Mouse (Mus musculus) heart, adult 18-20 months (tissue): Measurements from ENCODE around the gene Lrg1. TPM values are rescaled to one million over a fixed set of nuclear protein-coding genes. Genes with fewer than 3 reads are reported as not detected.
"Not testable (repeated sequence)": the region's sequence is repeated elsewhere in the genome, so short reads cannot be mapped to it uniquely, and the experiment has no call there.

ENCODE experiments used
- DNase-seq, 2 experiments: peaks; one replicate each; pipeline ENCODE4 v3.0.0; 2021 to 2022; ENCODE audit warnings: mixed read lengths in 1 of 2
- total RNA-seq, 2 experiments: library from RNA; stranded (reverse); gene quantifications; 2 replicates each; pipeline ENCODE4 v1.2.3; 2021

The Lrg1 gene
- total RNA-seq, 2 experiments from 2014 or later, result 56.2 to 65.4 TPM

DNA sequence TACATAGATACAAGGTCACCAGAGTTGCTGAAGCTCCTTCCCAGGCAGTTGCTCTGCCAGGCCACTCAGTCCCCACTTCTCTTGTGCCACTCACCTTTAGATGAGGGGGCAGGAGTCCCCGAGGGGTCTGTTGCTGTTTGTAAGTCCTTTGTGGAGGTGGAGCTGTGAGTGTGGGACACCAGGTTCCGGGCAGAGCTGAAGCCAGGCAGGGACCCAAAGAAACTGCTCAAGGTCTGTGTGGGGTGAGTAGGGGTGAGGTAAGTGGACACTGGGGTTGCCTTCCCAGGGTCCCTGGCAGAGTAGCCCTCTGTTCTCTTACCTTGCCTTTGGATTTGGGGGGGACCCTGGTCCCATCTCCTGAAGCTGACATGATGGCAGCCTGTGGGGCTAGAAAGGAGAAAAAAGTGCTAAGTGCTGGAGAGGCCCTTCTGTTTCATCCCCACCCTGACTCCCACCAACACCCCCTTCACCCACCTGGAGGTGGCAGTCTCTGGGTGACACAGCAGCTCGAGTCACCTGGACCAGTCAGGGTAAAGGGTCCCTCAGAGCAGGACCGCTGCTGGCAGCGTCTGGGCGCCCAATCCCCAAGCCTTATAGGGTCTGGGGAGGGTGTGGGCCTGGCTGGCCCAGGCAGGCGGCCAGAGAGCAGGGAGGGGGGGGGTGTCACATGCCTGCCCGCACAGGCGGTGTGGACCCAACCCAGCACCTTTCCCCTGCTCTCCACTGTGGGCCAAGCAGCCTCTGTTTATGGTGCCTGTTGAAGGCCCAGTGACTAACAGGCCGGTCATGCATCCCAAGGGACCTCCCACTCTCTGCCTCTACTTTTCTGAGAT, 12.4 kb downstream of the Lrg1 start, which contains the start of gene Plin4:
Gene Plin4, minus strand, starts transcription at position 585 of the 833 bp plus-strand sequence.
- DNase-seq, result peak; percentile 81 to 85

DNA sequence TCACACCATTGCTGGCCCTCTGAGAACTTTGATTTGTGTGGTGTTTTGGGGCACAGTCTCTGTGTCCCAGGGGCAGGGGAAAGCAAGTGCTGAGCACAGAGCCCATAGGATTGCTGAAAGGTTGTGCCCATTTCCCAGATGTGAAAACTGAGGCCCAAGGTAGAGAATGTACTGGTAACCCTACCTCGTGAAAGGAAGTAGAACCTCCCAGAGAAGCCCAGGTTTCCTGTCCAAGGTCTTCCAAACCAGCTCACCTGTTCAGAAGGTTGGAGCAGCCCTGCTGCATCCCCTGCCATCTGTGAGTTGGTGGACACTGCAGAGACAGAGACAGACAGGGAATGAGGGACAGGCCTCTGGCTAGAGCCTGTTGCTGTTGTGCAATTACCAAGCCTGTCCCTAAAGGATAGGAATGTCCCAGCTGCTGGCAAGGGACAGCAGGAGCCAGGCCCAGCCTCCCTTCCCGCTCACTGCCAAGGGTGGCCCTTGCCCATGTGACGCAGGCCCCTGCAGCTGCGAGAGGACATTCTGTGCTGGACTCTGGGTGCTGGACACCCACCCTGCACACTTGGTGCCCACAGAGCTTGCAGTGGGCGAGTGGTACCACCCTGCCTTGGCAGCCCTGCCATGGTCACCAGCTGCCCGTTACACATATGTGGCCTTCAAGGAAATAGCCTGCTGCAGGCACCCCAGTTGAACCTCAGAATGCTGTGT, 13.3 kb downstream of the Lrg1 start:
- peak; percentile 89 to 93 for DNase-seq

DNA sequence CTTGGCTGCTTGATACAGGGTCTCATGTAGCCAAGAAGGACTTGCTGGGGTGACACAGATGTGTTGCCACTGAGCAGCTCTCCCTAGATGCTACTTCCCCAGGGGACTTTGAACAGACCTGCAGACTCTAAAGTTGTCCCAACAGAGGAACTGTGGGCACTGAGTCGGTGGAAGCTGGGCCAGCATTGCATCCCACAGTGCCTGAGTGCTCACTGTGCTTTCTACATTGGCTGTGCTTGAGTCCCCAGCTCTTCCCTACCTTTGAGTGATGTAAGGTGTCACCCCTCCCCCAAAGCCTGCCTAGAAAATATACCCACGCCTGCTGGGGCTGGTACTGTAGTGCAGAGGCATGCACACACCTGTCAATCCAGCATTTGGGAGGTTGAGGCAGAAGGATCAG, 14.1 kb downstream of the Lrg1 start:
- DNase-seq, result no peak

DNA sequence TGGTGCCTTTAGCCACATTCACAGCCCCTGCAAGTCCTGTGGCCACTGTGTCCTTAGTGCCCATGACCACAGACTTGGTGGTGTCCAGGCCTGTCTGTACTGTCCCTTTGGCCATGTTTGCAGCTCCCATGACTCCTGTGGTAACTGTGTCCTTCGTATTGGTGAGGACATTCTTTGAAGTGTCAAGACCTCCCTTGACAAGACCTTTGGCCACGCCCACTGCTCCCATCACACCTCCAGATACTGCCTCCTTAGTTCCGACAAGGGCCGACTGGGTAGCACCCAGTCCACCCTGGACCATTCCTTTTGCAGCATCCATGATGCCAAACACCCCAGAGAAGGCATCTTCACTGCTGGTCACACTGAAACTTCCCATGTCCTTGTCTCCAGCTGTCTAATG, 14.8 kb downstream of the Lrg1 start:
- peak in 1 of 2 experiments; percentile 34 for DNase-seq

DNA sequence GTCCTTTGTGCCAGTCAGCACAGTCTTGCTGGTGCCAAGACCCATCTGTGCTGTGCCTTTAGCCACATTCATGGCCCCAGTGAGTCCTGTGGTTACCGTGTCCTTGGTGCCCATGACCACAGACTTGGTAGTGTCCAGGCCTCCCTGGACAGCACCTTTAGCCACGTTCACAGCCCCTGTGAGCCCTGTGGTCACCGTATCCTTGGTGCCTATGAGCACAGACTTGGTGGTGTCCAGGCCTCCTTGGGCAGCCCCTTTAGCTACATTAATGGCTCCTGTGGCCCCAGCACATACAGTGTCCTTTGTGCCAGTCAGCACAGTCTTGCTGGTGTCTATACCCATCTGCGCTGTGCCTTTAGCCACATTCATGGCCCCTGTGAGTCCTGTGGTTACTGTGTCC, 15.4 kb downstream of the Lrg1 start:
- DNase-seq, result not testable (repeated sequence)

DNA sequence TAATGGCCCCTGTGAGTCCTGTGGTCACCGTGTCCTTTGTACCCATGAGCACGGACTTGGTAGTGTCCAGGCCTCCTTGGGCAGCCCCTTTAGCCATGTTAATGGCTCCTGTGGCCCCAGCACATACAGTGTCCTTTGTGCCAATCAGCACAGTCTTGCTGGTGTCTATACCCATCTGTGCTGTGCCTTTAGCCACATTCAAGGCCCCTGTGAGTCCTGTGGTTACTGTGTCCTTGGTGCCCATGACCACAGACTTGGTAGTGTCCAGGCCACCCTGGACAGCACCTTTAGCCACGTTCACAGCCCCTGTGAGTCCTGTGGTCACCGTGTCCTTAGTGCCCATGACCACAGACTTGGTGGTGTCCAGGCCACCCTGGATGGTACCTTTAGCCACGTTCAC, 17.0 kb downstream of the Lrg1 start:
- peak in 1 of 2 experiments; percentile 49 for DNase-seq

DNA sequence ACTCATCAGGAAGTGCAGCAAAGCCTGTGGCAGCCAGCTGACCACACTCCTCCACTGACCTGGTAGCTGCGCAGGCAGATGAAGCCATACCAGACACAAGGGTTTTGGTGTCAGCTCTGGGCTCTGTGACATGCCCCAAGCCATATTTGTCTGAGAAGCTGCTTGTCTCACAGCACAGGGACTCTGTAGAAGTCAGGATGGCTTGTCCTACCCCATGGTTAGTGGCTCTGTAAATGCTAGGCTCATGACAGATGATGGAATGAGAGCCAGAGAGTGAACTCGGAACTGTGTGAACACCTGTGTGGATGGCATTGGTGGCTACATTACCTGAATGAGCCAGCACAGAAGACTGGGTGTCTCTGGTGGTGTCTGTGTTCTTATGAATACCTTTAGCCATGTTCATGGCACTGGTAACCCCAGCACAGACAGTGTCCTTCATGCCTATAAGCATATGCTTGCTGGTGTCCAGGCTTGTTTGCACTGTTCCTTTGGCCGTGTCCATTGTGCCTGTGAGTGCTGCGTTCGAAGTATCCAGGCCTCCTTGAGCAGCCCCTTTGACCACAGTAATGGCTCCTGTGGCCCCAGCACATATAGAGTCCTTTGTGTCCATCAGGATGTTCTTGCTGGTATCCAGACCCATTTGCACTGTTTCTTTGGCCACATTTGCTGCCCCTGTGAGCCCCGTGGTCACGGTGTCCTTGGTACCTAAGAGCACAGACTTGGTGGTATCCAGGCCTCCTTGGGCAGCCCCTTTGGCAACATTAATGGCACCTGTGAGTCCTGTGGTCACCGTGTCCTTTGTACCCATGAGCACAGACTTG, 18.1 kb downstream of the Lrg1 start:
- peak in 1 of 2 experiments; percentile 62 for DNase-seq

DNA sequence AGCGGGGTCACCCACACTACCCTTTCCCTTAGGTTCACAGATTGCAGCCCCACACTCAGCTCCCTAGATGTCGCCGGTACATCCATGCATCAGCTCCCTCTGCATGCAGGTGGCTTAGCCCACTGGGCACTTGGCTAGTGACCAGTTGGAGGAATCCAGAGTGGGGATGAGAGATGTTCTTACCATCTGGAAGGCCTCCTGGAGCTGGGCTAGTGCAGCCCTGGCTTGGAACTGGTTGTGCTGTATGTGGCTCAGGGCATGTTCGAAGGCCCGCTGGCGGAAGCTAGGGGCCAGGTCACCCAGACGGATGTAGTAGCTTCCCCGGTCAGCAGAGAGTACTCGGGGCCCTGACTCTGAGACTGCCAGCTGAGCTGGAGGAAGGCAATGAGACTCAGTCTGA, 18.9 kb downstream of the Lrg1 start:
- DNase-seq, result peak in 1 of 2 experiments; percentile 38

DNA sequence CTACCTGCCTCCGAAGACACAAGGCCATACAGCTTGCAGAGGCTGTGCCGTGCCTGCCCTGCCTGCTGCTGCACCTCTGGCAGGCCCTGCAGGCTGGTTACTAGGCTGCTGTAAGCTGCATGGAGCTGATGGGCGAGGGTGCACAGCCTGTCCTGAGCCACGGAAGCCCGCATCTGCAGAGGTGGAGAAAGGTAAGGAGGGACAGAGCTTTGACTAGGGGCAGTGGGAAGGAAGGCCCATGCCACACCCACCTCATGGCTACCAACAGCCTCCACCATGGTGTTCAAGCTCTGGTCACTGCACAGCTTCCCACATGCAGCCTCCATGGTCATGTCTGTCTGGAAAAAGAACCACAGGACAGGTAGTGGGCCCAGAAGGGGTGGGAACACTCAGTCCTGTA, 19.6 kb downstream of the Lrg1 start:
- peak in 1 of 2 experiments; percentile 29 for DNase-seq

DNA sequence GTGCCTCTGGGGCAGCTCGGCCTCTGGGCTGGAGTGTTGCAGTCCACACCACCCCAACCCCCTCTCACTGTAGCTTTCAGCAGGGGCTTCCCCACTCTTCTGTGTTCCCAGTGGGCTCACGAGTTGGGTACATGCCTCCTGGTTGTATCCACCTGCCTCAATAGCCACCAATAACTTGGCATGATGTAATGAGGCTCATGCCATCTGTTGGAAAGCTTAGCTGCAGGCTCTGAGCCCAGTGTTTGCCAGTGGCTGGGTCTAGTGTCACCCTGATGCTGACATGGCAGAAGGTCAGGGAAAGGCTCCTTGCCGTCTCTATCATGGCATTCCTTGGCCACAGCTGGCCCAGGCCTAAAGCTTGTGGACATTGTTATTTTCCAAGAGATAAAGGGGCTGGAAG, 21.0 kb downstream of the Lrg1 start:
- peak in 1 of 2 experiments; percentile 56 for DNase-seq

DNA sequence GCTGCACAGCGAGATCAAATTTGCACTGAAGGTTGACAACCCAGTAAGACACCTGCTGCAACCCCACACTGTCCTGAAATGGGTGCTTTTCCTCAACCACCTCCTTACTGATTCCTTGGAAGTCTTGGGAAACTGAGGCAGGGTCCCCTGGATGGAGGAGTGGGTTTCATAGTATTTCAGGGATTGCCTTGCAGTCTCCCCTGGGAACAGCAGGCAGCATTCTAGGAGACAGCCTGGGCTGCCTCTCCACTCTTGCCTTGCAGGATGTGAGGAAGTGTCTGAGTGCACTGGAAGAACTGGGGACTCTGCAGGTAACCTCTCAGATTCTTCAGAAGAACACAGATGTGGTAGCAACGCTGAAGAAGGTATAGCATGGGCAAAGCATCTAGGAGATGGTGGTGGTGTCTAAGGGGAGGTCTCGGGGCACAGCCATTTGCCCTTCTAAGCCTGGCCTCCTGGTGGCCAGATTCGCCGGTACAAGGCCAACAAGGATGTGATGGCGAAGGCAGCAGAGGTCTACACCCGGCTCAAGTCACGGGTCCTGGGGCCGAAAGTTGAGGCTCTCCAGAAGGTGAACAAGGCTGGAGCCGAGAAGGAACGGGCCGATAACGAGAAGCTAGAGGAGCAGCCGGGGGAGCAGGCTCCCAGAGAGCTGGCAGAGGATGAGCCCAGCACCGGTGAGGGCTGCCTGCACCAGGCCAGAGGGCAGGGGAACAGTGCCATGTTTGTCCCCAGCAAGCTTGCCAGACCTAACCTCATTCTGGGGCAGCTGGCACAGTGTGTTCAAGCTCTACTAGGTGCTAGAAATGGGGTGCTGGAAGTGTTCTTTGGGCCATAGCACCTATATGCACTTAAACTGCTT, 22.9 kb downstream of the Lrg1 start:
- DNase-seq, result peak in 1 of 2 experiments; percentile 31

DNA sequence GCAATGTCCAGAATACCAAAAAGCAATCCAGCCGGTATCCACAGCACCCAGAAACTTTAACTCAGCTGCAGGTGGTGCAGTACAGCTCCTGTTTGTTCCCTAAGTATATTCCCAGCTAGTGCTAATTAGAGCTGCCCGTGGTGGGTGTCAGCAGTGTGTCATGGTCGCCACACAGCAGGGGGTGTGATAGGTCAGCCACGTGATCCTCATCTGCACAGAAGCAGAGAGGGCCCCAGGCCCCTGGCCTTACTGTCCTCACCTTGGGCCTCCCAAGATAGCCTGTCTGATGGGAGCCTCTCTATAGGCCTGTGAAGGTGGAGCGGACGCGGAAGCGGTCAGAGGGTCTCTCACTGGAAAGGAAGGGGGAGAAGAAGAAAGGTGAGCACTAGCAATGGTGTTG, 23.6 kb downstream of the Lrg1 start:
- DNase-seq, result no peak

DNA sequence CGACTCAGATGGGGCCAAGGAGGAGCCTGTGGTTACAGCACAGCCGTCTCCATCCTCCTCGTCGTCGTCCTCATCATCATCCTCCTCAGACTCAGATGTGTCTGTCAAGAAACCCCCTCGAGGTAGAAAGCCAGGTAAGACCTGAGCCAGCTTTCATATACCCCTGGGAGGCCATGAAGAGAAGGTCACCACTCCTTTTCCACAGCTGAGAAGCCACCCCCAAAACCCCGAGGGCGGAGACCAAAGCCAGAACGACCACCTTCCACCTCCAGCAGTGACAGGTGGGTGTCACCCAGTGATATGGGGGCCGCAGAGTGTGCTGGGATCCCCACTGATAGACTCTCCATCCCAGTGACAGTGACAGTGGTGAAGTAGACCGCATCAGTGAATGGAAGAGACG, 24.9 kb downstream of the Lrg1 start:
- DNase-seq, result no peak

DNA sequence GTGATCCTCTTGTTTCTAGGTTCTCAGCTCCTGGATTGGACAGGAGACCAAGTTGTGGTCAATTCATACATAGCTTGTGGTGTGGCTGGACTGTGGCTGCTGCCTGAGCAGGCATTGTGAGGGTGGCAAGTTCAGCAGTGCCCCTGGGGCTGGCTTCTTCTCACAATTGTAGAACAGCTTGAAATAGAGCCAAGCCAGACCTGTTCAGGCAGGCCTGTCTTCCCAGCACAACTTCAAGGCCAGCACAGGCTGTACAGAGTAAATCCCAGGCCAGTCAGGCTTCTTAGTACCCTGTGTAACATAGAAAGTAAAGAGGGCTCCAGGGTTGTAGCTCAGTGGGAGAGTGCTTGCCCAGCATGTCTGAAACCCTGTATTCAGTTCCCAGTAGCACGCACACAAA, 29.0 kb downstream of the Lrg1 start:
- DNase-seq, result no peak

DNA sequence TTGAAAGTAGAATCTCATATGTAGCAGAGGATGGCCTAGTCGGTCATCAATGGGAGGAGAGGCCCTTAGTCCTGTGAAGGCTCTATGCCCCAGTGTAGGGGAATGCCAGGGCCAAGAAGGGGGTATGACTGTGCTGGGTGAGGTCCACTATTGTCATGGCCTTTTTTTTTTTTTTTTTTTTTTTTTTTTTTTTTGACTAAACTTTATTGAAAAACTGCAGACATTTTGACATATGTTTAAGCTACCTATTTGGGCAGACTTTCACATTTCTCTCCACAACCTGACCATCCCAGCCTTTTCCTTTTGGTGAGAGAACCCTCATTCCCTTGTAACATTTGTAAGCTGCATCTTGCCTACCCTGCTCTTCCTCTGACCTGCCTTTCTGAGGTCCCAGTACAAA, 29.5 kb downstream of the Lrg1 start:
- no peak for DNase-seq

DNA sequence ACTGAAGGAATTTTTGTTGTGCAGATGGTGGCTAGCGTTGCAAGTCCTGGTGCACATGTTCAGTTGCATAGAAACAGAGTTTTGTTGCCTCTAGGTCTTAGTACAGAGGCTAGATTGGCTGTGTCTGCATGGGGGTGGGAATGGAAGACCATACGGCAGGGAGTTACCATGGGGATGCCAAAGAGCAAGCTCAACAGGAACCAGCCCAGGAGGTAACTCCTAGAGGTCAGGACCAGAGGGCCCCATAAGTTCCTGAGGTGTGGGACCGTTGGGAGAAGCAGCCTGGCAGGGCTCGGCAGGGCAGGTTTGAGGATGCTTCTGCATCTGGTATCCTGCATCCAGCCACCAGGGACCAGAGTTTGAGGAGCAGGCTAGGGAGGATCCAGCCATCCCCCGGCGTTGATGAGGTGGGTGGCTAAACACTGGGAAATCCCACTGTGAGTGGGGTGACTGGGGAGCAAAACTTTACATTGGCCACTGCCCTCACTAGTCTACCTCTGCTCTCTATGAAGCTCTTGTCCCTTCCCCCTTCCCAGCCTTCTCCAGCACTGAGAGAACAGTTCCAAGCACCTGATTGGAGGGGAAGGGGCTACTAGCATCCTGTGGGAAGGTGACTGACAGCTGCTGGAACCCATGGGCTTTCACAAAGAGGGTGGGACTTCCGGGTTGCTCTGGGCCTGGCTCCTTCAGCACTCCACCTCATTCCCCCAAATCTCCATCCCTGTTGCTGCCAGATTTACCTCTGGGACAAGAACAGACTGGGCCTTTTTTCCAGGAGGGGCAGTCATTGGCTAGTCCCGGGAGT, 40.8 kb downstream of the Lrg1 start:
- no peak for DNase-seq

DNA sequence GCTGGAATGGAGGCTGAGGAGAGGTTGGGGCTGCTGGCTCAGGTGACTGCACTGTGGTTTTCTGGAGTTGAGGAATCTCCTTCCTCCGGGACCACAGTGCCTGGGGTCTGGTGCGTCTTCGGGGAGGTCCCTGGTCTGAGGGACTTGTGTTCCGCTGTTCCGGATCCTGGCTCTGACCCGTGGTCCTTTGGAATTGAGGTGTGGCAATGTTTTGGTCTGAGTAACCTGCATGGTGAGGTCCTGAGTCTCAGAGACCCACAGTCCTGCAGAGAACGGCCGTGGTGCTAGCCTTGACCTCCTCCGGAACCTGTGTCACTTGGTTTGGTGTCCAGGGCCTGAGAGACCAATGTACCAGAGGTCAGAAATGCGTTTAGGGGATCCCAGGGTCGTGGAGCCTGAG, 41.9 kb downstream of the Lrg1 start:
- DNase-seq, result no peak

DNA sequence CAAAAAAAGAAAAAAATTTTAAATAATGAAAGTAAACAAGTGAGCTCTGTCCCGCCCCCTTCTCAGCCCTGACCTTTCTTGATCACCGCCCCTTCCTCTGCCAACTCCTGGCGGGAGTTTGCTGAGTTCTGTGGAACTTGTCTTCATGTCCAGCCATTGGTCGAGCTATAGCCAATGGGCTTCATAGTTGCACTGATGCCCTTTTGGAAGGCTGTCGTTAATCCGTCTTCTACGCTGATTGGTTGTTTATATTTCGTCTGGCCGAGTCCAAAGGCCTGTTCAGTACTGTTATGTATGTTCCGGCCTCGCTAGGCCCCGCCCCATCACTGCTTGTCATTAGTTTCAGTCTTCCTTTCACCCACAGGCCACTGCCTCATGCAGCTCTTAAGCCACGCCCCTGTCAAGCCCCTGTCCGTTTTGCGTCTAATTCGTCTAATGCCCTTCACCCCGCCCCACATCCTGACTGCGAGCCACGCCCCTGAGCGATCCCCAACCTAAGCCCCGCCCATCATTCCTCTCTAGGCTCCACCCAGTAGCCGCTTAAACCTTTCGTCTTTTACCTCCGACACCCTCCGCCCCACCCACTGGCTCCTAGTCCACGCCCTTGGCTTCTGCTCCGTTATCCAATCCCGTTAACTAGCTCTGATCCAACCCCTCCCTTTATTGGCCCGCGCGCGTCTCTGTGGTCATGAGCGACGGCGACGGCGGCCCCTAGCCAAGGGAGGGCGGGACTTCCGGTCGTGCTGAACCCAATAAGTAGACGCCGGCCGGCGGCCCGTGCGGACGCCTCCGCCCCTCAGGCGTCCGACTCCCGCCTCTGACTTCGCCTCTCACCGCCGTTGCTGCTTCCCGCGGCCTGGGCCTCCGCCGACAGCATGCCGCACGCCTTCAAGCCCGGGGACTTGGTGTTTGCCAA, 42.7 kb downstream of the Lrg1 start, which contains the start of gene Hdgfl2:
Gene Hdgfl2, plus strand, starts transcription at position 755 of the 916 bp plus-strand sequence.
- DNase-seq, result peak; percentile 100

DNA sequence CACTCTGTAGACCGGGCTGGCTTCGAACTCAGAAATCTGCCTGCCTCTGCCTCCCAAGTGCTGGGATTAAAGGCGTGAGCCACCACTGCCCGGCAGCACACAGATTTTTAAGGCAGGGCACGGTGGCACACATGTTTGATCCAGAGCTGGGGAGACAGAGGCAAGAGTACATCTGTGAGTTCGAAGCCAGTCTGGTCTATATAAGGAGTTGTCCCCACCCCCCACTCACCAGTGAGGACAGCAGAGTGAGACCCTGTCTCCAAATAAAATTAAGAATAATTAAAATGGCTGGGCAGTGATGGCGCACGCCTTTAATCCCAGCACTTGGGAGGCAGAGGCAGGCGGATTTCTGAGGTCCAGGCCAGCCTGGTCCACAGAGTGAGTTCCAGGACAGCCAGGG, 43.4 kb downstream of the Lrg1 start:
- DNase-seq, result peak in 1 of 2 experiments; percentile 46
